Mouse (Mus musculus): ENCODE data around the gene Slc31a2.

DNA sequence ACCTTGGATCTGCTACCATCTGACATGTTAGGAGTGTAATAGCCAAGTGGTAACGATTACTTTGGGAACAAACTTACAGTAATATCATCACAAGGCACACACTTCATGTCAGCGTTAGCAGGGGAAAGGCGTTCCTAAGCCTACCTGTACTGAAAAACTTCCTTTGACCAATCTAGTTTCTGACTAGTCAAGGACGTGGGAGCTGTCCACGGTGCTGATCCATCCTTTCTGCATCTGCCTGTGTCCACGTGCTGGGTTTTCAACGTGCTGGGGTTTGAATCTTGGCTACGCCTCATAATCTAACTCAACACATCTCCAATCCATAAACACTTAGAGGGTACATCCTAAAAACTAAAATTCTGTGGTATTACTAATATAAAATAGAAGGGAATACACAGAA lies 5.4 kb upstream of the Slc31a2 start:
- TF ChIP-seq CTCF (IDR thresholded peaks at IDR 0.05; ENCODE audit: extremely low read depth, insufficient read depth, insufficient read length, insufficient replicate concordance) (no peak), POLR2A (IDR thresholded peaks at IDR 0.05; ENCODE audit: low read depth, low read length) (no peak)

Measured in spleen, adult 2 months (tissue).